Mouse (Mus musculus) liver, postnatal 0 days (tissue): ENCODE measurements around the gene A930004D18Rik.

Experiments
- CTCF ChIP-seq: sonication (generic); IDR thresholded peaks from 2 replicates; pipeline ENCODE4 v1.5.1; 2016; ENCODE audit warnings: antibody characterized with exemption, low read depth
- EP300 ChIP-seq: IDR thresholded peaks from 2 replicates; pipeline ENCODE4 v1.6.1; 2016; ENCODE audit warnings: antibody characterized with exemption, low read depth, mild to moderate bottlenecking

- TF ChIP-seq CTCF (no peak), EP300 (no peak)
Measured at GRCm38 (mm10) chr2:18033166-18034108, 4.1 kb downstream of the A930004D18Rik start.
